Mouse (Mus musculus): ENCODE results near the gene Nphs1.
"Not testable (repeated sequence)": the region's sequence is repeated elsewhere in the genome, so short reads cannot be mapped to it uniquely, and the experiment has no call there.

Nphs1 gene

GRCm38 (mm10) chr7:30493401-30493931 lies 35.4 kb downstream of the Nphs1 start, which contains the start of gene Prodh2:
TSS of gene Prodh2 (plus strand) at chr7:30493622.
- DNase-seq: no peak

GRCm38 (mm10) chr7:30495506-30496042 lies 37.5 kb downstream of the Nphs1 start:
- DNase-seq: not testable (repeated sequence)

DNA sequence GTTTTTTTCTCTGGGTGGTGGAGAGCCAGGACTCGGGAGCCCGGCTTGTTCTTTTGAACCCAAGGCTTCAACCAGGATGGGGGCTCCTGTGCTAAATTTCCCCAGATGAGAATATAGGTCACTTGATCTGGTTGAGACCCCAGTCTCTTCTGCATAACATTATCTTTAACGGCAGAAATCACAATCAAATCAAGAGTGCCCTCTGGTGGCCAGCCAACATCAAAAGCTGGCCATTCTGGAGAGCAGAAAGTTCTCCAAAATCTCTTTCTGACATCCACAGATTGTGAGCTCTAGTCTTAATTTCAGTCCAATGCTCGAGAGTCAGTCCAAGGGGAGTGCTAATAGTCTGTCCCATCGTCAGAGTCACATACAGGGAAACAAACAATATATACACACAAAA lies 43.0 kb downstream of the Nphs1 start:
- not testable (repeated sequence) for DNase-seq

DNA sequence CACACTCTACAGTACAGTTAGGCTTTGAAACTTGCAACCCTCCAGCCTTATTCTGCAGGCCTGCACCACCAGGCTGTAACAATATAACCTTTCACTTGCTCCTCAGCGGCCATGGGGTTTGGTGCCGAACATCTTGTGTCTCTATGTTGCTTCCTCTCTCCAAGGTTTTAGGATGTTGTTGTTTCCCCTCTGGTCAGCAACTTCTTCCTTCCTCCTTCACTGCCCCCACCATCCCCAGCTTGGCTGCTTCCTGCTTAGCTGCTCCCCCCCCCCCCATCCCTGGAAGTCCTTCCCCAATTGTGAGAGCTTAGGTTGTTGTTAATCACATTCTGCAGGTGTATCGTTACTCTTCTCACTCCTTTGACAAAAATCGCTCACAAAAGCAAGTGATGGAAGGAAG lies 49.9 kb downstream of the Nphs1 start:
- DNase-seq: no peak

GRCm38 (mm10) chr7:30515003-30515760 lies 57.1 kb downstream of the Nphs1 start:
- no peak for DNase-seq

DNA sequence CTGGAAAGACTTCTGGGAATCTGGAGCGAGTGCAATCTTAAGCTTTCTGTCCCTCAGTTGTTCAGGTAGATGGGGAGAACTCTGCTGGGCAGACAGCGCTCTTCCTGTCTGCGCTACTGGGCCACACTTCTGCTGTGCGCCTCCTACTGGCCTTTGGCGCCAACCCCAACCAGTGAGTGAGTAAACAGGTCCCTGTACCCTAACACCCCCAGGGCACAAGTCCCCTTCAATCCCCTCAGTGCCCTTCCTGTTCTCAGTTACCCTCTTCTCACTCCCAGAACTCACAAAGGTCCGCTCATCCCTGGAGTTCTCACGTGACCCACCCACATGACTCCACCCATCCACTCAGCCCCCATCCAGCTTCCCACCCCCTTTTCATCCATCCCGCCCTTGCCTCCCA lies 60.2 kb downstream of the Nphs1 start:
- DNase-seq: no peak

DNA sequence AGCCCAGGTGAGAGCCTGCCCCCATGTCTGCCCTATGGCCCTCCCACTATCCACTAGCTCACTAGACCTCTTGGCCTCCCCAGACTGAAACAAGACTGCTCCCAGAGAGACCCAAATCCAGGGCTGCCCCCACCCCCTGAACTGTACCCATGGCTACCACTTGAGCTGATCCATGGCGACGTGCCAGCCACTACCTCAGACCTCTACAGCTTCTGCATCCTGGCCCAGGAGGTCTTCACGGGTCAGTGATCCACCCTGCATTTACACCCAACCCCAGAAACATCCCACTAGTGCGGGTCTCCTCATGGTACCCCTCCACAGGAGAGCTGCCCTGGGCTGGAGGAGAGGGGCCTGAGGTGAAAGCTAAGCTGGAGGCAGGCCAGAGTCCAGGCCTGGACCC lies 62.3 kb downstream of the Nphs1 start:
- no peak for DNase-seq

DNA sequence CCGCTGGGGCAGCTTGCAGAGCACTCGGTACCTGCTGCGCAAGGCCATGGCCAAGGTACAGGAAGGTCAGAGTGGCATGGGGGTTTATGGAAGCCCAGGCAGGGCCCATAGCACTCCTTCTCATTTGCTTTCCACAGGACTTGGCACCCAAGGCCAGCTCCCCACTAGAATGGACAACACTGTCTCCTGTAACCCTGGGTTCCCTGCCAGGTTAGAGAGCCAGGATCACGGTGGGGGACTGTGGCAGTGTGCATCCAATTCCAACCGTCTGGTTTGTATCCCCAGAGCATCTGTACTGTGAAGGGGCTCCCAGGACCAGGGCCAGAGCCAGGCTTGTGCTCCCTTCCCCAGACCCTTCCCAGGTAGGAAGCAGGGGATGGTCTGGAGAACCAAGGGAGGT lies 62.7 kb downstream of the Nphs1 start:
- no peak for DNase-seq

GRCm38 (mm10) chr7:30522871-30523270 lies 64.8 kb downstream of the Nphs1 start:
- no peak for DNase-seq

GRCm38 (mm10) chr7:30524487-30524886 lies 66.4 kb downstream of the Nphs1 start:
- no peak for DNase-seq

GRCm38 (mm10) chr7:30525954-30526353 lies 67.8 kb downstream of the Nphs1 start:
- DNase-seq: no peak

- no peak for DNase-seq
Observed at GRCm38 (mm10) chr7:30526399-30526798, 68.3 kb downstream of the Nphs1 start.

DNA sequence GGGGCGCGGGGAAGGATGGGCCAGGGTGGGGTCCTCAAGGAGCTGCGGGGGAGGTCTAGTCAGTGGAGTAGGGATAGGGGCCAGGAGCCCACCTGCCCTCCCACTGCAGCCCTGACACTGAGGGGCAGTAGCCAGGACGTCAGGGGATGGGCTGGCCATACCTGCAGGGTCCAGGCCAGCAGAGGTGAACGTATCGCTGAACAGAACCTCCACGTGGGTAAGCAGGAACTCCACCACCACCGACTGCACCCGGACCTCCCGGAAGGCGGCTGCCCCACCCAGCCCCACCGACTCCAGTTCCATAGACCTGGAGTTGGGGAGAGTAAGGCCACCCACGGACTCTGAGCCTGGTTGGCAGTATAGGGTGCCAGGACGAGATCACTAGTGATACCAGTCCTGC lies 68.9 kb downstream of the Nphs1 start:
- no peak for DNase-seq

- no peak for DNase-seq
Observed at GRCm38 (mm10) chr7:30531291-30531815, 73.2 kb downstream of the Nphs1 start.

DNA sequence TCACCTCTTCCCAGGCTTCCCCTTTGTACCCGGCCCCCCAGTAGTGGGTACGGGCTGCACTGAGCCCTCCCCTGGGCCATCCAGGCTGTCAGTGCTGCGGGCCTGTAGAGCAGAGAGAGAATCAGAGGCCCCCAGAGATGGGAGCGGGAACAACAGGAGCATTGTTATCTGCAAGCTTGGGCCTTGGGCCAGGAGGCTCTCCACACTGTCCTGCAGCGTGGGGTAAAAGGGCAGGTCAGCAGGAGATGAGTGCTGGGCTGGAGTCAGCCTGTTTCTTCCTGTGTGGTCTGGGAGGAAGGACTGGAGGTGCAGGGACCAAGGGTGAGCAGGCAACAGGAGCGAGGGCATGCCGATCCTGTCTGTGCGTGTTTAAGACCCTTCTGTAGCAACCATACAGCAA lies 74.8 kb downstream of the Nphs1 start:
- DNase-seq: no peak

DNA sequence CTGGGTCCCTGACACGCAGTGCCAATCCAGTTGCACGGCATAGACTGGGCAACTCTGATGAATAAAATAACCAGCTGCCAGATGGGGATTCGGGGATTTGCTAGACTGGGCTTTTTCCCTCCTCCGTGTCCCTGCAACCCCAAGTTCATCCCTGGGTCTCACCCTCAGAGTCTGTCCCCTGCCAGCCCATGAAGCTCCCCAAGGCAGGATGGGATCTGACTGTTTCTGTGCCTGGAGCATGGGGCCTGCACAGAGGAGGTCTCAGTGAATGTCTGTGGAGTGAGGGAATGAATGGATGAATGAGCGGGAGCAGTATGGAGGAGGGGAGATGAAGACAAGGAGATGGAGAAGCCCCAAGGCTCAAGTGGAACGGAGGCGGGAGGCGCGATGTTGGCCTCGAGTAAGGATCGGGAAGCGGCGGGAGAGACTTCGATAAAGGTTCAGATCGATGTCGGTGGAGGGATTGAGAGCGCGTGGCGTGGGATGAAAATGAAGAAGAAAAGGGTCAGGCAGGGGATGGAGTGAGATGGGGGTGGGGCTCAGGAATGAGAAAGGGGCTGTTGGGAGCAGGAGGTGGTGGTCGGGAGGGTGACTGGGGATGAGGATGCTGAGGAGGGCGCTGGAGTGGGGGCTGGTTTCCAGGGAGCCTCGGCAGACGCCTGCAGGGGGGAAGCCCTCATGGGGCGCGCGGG lies 76.0 kb downstream of the Nphs1 start:
- DNase-seq: no peak

DNA sequence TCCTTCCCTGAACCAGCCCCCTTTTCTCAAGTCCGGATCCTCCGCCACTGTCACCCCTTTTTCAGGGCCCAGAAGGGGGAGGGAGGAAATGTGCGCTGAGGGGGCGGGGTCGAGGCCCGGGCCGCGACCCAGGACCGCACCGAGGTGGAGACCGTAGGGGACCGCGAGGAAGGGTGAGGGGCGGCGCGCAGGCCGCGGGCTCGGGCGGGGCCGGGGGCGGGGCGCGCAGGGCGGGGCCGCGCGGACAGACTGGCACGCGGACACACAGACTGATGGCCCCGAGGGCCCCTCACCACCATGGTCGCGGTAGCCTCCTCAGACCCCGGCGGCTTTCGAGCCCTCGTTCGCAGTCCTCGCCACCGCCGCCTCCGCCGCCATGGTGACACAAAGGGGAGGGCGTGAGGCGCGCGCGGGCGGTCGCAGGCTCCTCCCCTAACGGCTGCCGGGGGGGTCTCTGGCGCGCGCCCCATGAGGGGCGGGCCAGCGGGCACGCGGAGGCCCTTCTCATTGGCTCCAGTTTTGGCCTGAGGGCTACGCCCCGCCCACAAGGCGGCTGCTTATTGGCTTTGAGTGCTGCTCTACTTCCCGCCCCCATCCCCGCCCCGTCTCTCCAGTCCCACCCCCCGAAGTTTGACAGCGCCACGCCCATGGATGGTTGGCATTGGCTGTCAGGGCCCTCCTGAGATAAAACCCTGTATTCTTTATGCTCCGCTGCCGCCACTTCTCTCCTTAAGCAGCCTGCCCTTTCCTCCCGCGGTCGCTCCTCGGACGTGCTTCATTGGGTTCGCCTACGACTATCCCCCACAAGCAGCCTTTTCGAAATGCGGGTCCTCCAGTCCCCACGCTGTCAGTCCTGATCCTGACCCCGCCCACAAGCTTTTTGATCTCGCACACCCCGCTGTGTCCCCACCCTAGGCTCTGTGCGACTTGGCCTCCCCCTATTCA lies 76.8 kb downstream of the Nphs1 start, which contains the start of gene Arhgap33:
Gene Arhgap33 (minus strand): TSS at position 428 of the 945 bp plus-strand sequence.
- DNase-seq: peak; percentile 97

Data from thymus, postnatal 25 days (tissue).